Mouse (Mus musculus) limb, embryonic 12.5 days (tissue): Measurements from ENCODE around the gene Xrcc2. TPM values are rescaled to one million over a fixed set of nuclear protein-coding genes. Genes with fewer than 3 reads are reported as not detected.
"Not testable (repeated sequence)": the region's sequence is repeated elsewhere in the genome, so short reads cannot be mapped to it uniquely, and the experiment has no call there.

Experiments
- ATAC-seq: fragments of 200-750 bp; cut with Nextera tagmentation; 2 replicates; pipeline ENCODE4 v1.8.0; 2017; ENCODE audit warnings: low read depth, moderate TSS enrichment; ENCODE audit not compliant: insufficient number of reproducible peaks, insufficient read depth, low FRiP score, low TSS enrichment
- H3K27ac ChIP-seq: fragments of 300-500 bp; sonication (generic); 2 replicates; pipeline ENCODE4 v1.5.1; 2016; ENCODE audit warnings: mild to moderate bottlenecking, moderate library complexity
- H3K27me3 ChIP-seq: fragments of 300-500 bp; sonication (generic); 2 replicates; pipeline ENCODE4 v1.6.1; 2016; ENCODE audit warnings: mild to moderate bottlenecking, moderate library complexity
- H3K36me3 ChIP-seq: fragments of 300-500 bp; sonication (generic); 2 replicates; pipeline ENCODE4 v1.6.1; 2016; ENCODE audit warnings: mild to moderate bottlenecking, moderate library complexity
- H3K4me1 ChIP-seq: fragments of 300-500 bp; sonication (generic); replicated peaks from 2 replicates; pipeline ENCODE4 v1.6.1; 2016
- H3K4me2 ChIP-seq: fragments of 300-500 bp; sonication (generic); 2 replicates; pipeline ENCODE4 v1.6.1; 2016; ENCODE audit warnings: mild to moderate bottlenecking, moderate library complexity
- H3K4me3 ChIP-seq: fragments of 300-500 bp; sonication (generic); replicated peaks from 2 replicates; pipeline ENCODE4 v1.5.1; 2016; ENCODE audit warnings: mild to moderate bottlenecking
- H3K9ac ChIP-seq: fragments of 300-500 bp; sonication (generic); replicated peaks from 2 replicates; pipeline ENCODE4 v1.6.1; 2016; ENCODE audit warnings: mild to moderate bottlenecking, moderate library complexity
- H3K9me3 ChIP-seq: fragments of 300-500 bp; sonication (generic); 2 replicates; pipeline ENCODE4 v1.6.1; 2016; ENCODE audit warnings: mild to moderate bottlenecking, moderate library complexity
- WGBS: fragments of 180-500 bp; shearing (Covaris S2); methylation state at CpG from one replicate; pipeline ENCODE4 v1.1.7; 2016; 5-methylcytosine and 5-hydroxymethylcytosine counted together
- polyA plus RNA-seq: library from polyadenylated mRNA; unstranded; fragments of >200 nt; fragmentation: Nextera tagmentation; extraction: Ambion mirVana; gene quantifications from 2 replicates; pipeline ENCODE4 v1.2.1, GENCODE M21; 2016

Gene Xrcc2
- 14.5 and 14.9 TPM in 2 replicates for polyA plus RNA-seq

- peak within 1 kb of the TSS; percentile 92 for H3K27ac ChIP-seq
- peaks cover 8% of the 10 kb centered on the region for H3K4me1 ChIP-seq
- peak within 1 kb of the TSS; percentile 83 for H3K4me3 ChIP-seq
- H3K9ac ChIP-seq = peak within 1 kb of the TSS; percentile 86
- peak within 1 kb of the TSS; percentile 72 for H3K4me2 ChIP-seq
- WGBS = 9% methylated on average over 51 of the region's 51 CpGs
- H3K27me3 ChIP-seq = no peaks in the 10 kb centered on the region
- H3K9me3 ChIP-seq = no peaks in the 10 kb centered on the region
- H3K36me3 ChIP-seq = peaks cover 25% of the 10 kb centered on the region
- ATAC-seq = peak; percentile 86
Observed at GRCm38 (mm10) chr5:25705567-25706349, at the start of gene Xrcc2. TSS of gene Xrcc2 (minus strand) at chr5:25705825.

GRCm38 (mm10) chr5:25754236-25754766 lies 48.7 kb upstream of the Xrcc2 start:
- H3K4me3 ChIP-seq = no peak overlapping the region
- WGBS = 28% methylated on average over 2 of the region's 2 CpGs
- H3K27me3 ChIP-seq = no peaks in the 10 kb centered on the region
- no peaks in the 10 kb centered on the region for H3K36me3 ChIP-seq
- no peaks in the 10 kb centered on the region for H3K9me3 ChIP-seq
- H3K4me1 ChIP-seq = no peaks in the 10 kb centered on the region; the same call in 1 of the 2 replicates
- H3K9ac ChIP-seq = 0 out of 2 replicates have a peak overlapping the region, but pooled peaks have one; percentile 14
- no peak overlapping the region for H3K27ac ChIP-seq
- H3K4me2 ChIP-seq = no peak overlapping the region
- ATAC-seq = no peak

GRCm38 (mm10) chr5:25753556-25754235 lies 48.1 kb upstream of the Xrcc2 start:
- Histone ChIP-seq H3K4me1 (no peaks in the 10 kb centered on the region; the same call in 1 of the 2 replicates), H3K4me3 (no peak overlapping the region)
- ATAC-seq = no peak

GRCm38 (mm10) chr5:25752862-25753261 lies 47.2 kb upstream of the Xrcc2 start:
- Histone ChIP-seq H3K36me3 (no peaks in the 10 kb centered on the region), H3K4me2 (no peak overlapping the region), H3K27me3 (no peaks in the 10 kb centered on the region), H3K9me3 (no peaks in the 10 kb centered on the region), H3K4me3 (no peak overlapping the region), H3K4me1 (no peaks in the 10 kb centered on the region; the same call in 1 of the 2 replicates), H3K9ac (no peak overlapping the region), H3K27ac (no peak overlapping the region)
- 85% methylated on average over 5 of the region's 5 CpGs for WGBS
- ATAC-seq = no peak

More at GRCm38 (mm10) chr5:25753556-25754235, 48.1 kb upstream of the Xrcc2 start:
- Histone ChIP-seq H3K9ac (no peak overlapping the region), H3K27me3 (no peaks in the 10 kb centered on the region), H3K27ac (no peak overlapping the region), H3K36me3 (no peaks in the 10 kb centered on the region), H3K4me2 (no peak overlapping the region), H3K9me3 (no peaks in the 10 kb centered on the region)
- WGBS = 50% methylated on average over 8 of the region's 8 CpGs

- Histone ChIP-seq H3K4me2 (no peak overlapping the region), H3K9ac (no peak overlapping the region), H3K4me1 (no peaks in the 10 kb centered on the region; the same call in 1 of the 2 replicates), H3K27me3 (no peaks in the 10 kb centered on the region), H3K9me3 (no peaks in the 10 kb centered on the region), H3K27ac (no peak overlapping the region), H3K4me3 (no peak overlapping the region), H3K36me3 (no peaks in the 10 kb centered on the region)
- ATAC-seq = no peak
Observed at GRCm38 (mm10) chr5:25751552-25751951, 45.9 kb upstream of the Xrcc2 start.

GRCm38 (mm10) chr5:25748613-25749012 lies 43.0 kb upstream of the Xrcc2 start:
- 88% methylated on average over 3 of the region's 3 CpGs for WGBS
- Histone ChIP-seq H3K9me3 (no peaks in the 10 kb centered on the region), H3K36me3 (no peaks in the 10 kb centered on the region), H3K4me3 (no peak overlapping the region), H3K27me3 (no peaks in the 10 kb centered on the region), H3K27ac (no peak overlapping the region), H3K9ac (no peak overlapping the region), H3K4me2 (no peak overlapping the region), H3K4me1 (no peaks in the 10 kb centered on the region; the same call in 1 of the 2 replicates)
- ATAC-seq = no peak

GRCm38 (mm10) chr5:25747904-25748303 lies 42.3 kb upstream of the Xrcc2 start:
- Histone ChIP-seq H3K4me2 (no peak overlapping the region), H3K9me3 (no peaks in the 10 kb centered on the region), H3K4me1 (no peaks in the 10 kb centered on the region; the same call in 1 of the 2 replicates), H3K27ac (no peak overlapping the region), H3K4me3 (no peak overlapping the region), H3K27me3 (no peaks in the 10 kb centered on the region), H3K36me3 (no peaks in the 10 kb centered on the region), H3K9ac (no peak overlapping the region)
- ATAC-seq = no peak

- WGBS = 93% methylated on average over 1 of the region's 1 CpGs
- ATAC-seq, H3K4me3 ChIP-seq, H3K4me2 ChIP-seq, H3K4me1 ChIP-seq, H3K9me3 ChIP-seq, H3K9ac ChIP-seq, H3K27ac ChIP-seq, H3K36me3 ChIP-seq, H3K27me3 ChIP-seq: not testable (repeated sequence)
Observed at GRCm38 (mm10) chr5:25738902-25739301, 33.3 kb upstream of the Xrcc2 start.

- Histone ChIP-seq H3K9ac (no peak overlapping the region), H3K9me3 (no peaks in the 10 kb centered on the region), H3K4me1 (no peaks in the 10 kb centered on the region), H3K36me3 (no peaks in the 10 kb centered on the region), H3K4me3 (no peak overlapping the region), H3K4me2 (no peak overlapping the region), H3K27me3 (no peaks in the 10 kb centered on the region), H3K27ac (no peak overlapping the region)
- WGBS = 46% methylated on average over 3 of the region's 3 CpGs
- no peak for ATAC-seq
Observed at GRCm38 (mm10) chr5:25738448-25738847, 32.8 kb upstream of the Xrcc2 start.

GRCm38 (mm10) chr5:25735861-25736260 lies 30.2 kb upstream of the Xrcc2 start:
- 79% methylated on average over 2 of the region's 2 CpGs for WGBS
- H3K27ac ChIP-seq = no peak overlapping the region

GRCm38 (mm10) chr5:25734318-25734717 lies 28.7 kb upstream of the Xrcc2 start:
- Histone ChIP-seq H3K9me3 (no peaks in the 10 kb centered on the region), H3K4me1 (no peaks in the 10 kb centered on the region), H3K4me3 (no peak overlapping the region), H3K36me3 (no peaks in the 10 kb centered on the region), H3K27ac (no peak overlapping the region), H3K9ac (no peak overlapping the region), H3K27me3 (0 out of 2 replicates have a peak, but pooled peaks cover 4% of the 10 kb centered on the region), H3K4me2 (no peak overlapping the region)
- ATAC-seq = no peak
- WGBS = 8% methylated on average over 1 of the region's 1 CpGs

More at GRCm38 (mm10) chr5:25735861-25736260, 30.2 kb upstream of the Xrcc2 start:
- Histone ChIP-seq H3K4me1 (no peaks in the 10 kb centered on the region), H3K9ac (no peak overlapping the region), H3K27me3 (0 out of 2 replicates have a peak, but pooled peaks cover 4% of the 10 kb centered on the region), H3K4me3 (no peak overlapping the region), H3K4me2 (no peak overlapping the region), H3K36me3 (no peaks in the 10 kb centered on the region), H3K9me3 (no peaks in the 10 kb centered on the region)
- no peak for ATAC-seq
